Mouse (Mus musculus) ES-E14 (cell line): ENCODE measurements around the gene Olfr427.
"Not testable (repeated sequence)": the region's sequence is repeated elsewhere in the genome, so short reads cannot be mapped to it uniquely, and the experiment has no call there.

Source experiments
- HCFC1 ChIP-seq: IDR thresholded peaks from 2 replicates; pipeline ENCODE4 v1.6.1; 2012; ENCODE audit warnings: low read length, inconsistent platforms, borderline replicate concordance; ENCODE audit not compliant: insufficient read depth
- ZC3H11A ChIP-seq: IDR thresholded peaks from 2 replicates; pipeline ENCODE4 v1.6.1; 2012; ENCODE audit warnings: low read depth, mild to moderate bottlenecking, inconsistent platforms, low read length, borderline replicate concordance
- ZNF384 ChIP-seq: IDR thresholded peaks from 2 replicates; pipeline ENCODE4 v1.6.1; 2012; ENCODE audit warnings: low read depth, low read length, inconsistent platforms

GRCm38 (mm10) chr1:174048227-174048626 is 48.5 kb upstream of the Olfr427 start:
- not testable (repeated sequence) for TF ChIP-seq ZNF384, HCFC1, ZC3H11A
